Mouse (Mus musculus): ENCODE data around the gene Rplp0.

DNA sequence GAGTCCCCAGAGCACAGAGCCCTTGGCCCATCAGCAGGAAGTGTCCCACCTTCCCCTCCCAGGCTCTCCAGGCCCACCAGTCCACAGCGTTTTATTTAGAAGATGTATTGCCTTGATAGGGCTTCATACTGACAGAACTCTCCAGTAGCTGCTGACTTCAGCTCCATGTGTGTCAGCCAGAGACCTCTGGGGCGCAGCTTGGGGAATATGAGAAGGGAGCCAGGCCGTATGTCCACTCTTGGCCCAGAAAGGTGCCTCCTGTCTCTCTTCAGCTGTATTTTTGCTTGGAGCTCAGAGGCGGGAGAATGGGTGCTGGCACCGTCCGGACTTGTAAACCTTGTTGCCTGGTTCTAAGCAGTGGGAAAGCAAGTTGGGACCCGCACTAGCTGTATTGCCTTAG lies 11.8 kb upstream of the Rplp0 start:
- TF ChIP-seq CHD2 (IDR thresholded peaks at IDR 0.05; ENCODE audit: low read depth, low read length): no peak
- TF ChIP-seq ZC3H11A (IDR thresholded peaks at IDR 0.05; ENCODE audit: borderline replicate concordance, low read depth, low read length): no peak
- no peak for TF ChIP-seq MAFK (IDR thresholded peaks at IDR 0.05; ENCODE audit: insufficient read depth, low read depth, low read length)
- no peak for TF ChIP-seq HCFC1 (IDR thresholded peaks at IDR 0.05; ENCODE audit: borderline replicate concordance, insufficient read depth, low read length)
